Mouse (Mus musculus) left cerebral cortex, postnatal 14 days (tissue): ENCODE data around the gene Rbm8a2. TPM values are rescaled to one million over a fixed set of nuclear protein-coding genes. Genes with fewer than 3 reads are reported as not detected.
"Not testable (repeated sequence)": the region's sequence is repeated elsewhere in the genome, so short reads cannot be mapped to it uniquely, and the experiment has no call there.

ENCODE experiments used
- DNase-seq, 2 experiments: peaks; one replicate each; pipeline ENCODE4 v3.0.0; 2021 to 2022; ENCODE audit warnings: low spot score in 2 of 2, mixed read lengths in 1 of 2
- intact Hi-C: fragments of 180-260 bp; cut with DNase I; formaldehyde crosslinking; loops from one replicate; pipeline ENCODE4 v1.15.1; 2025
- long read RNA-seq, 2 experiments: library from polyadenylated mRNA; stranded (forward); transcript quantifications; one replicate each; pipeline ENCODE4 v2.0.0; 2021
- total RNA-seq, 2 experiments: library from RNA; stranded (reverse); gene quantifications; 2 replicates each; pipeline ENCODE4 v1.2.3; 2021

Rbm8a2 gene
- under 1 TPM in 1 of 2 experiments, not detected in 1; 0.26 TPM for total RNA-seq
- long read RNA-seq, experiment 1: 0 reads
- long read RNA-seq, experiment 2: 0 reads

DNA sequence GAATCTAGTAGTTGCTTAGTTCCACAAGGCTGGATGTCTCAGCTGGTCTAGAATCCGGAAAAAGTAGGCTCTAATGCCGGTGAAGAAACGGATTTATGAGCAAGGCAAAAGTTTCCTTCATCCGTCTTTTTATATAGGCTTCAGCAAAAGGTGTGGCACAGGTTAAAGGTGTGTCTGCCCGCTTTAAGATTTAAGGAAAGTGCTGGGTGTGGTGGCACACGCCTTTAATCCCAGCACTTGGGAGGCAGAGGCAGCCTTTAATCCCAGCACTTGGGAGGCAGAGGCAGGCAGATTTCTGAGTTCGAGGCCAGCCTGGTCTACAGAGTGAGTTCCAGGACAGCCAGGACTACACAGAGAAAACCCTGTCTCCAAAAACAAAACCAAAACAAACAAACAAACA is at the start of gene Rbm8a2:
Gene Rbm8a2 (minus strand): TSS at position 101 of the 400 bp plus-strand sequence.
- DNase-seq, intact Hi-C loops: not testable (repeated sequence)

DNA sequence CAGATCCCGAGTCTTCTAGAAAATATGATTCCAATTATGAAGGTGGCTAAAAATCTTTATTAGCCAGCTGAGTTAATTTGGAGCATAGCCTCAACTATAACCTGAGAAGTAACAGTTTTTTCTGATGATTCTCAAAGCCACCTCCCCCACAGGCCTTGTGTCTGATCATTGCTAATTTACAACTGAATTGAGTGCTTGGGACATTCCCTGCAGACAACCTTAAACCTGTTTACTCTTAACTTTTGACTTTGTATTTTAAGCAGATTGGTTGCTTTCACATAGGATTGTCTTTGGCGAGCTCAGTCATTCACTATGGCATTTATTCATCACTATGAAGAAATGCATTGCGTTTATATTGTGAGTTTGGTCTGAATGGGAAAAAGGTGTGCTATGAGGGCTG is 49.5 kb upstream of the Rbm8a2 start:
- intact Hi-C loops: no loop called here
- DNase-seq: no peak

DNA sequence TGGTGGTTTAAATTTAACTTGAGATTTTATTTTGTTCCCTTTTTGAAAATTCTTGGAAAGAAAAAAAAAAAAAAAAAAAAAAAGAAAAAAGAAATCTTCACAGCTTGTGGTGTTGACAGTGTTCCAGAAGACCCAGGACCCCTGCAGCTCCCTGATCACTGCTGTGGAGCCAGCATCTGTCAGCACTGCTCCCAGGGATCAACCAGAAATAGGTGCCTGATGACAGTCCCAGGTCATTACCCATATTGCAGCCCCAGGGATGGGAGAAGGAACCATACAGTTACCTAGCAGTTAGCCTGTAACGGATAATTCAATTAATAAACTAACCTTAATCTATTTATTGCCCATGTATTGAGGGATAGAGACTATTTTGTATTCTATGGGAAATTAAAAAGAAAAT is 45.6 kb upstream of the Rbm8a2 start:
- DNase-seq: no peak
- intact Hi-C loops: no loop called here

DNA sequence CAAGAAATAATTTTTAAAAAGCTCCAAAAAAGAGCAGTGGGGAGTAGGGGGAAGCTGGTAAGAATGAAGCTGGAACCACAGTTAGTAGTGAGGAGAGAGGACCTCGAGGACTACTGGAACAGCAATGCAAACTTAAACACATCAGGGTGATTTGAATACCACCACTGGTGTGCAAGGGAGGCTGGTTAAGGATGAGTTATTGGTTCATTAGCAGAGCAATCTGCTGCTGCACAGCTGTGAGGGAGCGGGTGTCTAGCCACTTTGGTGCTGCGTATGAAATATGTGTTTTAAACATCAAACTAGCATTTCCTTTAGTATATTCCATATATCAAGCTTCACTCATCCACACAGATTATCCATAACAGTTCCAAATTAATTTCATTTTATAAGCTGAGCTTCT is 39.6 kb upstream of the Rbm8a2 start:
- DNase-seq: no peak
- intact Hi-C loops: no loop called here

DNA sequence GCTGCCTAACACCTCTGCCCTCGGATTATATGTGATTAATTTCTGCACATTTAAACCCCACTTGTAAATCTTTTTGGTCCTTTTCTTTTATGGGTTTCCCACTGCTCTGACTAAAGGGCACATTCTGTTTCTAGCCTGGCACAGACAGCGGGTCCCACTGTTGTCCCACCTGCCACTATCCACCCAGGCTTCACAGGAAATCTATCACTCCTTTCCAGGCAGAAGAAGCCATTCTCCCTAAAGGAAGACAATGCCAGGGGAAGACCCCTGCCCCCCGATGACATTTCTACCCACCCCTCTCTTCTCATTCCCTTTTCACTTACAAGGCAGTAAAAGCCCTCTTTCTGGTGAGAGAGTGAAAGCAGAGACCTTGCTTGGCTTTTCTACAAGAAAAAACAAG is 37.2 kb upstream of the Rbm8a2 start:
- DNase-seq: no peak
- intact Hi-C loops: no loop called here

DNA sequence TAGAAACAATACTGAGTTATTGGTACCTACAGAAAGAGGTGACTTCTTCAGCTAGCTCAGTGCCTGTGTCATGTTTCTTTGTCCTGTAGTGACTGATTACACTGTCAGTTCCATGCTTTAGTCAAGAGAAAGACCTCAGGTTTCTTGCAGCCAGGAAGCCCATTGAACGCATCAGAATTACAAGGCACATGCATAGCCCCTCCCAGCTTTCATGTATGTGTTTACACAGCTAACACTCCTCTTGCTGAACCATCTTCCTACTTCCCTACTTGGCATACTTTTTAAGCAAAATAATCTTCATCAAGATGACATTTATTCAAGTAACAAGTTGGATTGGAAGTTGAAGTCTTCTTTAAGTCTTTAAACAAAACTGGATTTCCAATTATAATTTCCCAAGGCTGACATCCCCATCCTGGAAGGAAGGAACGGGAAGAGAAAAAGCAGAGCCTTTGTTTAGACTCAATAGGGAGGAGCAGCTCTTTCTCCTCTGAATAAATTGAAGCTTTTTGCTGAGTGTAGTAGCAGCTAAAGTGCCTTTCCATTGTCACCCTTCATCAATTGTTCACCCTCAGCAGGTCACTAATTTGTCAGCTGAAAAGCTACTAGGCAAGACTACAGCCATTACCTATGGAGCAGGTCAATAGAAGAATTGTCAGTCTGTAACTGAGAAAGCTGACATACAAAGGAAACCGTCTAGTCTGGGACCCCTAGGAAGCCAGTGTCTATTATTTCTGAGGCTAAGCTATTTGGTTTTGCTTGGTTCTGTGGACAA is 34.8 kb upstream of the Rbm8a2 start:
- DNase-seq: no peak

DNA sequence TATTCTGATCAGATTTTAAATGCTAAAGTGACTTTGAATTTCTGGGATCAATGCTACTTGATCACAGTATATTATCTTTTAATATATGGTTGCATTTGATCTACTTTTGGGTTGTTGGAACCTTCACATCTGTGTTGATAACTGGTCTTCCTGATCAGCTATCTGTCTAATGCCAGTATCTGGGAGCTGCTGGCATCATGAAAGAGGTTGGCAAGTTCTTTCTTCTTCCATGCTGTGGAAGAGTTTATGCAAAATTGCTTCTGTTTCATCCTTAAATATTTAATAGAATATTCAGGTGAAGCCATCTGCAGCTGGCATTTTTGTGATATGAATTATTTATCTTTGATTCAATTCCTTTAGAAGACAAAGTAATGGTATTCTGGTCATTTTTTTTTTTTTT is 32.6 kb upstream of the Rbm8a2 start:
- intact Hi-C loops: no loop called here
- no peak for DNase-seq

More for the DNA sequence above, 34.8 kb upstream of the Rbm8a2 start:
- intact Hi-C loops: no loop called here

DNA sequence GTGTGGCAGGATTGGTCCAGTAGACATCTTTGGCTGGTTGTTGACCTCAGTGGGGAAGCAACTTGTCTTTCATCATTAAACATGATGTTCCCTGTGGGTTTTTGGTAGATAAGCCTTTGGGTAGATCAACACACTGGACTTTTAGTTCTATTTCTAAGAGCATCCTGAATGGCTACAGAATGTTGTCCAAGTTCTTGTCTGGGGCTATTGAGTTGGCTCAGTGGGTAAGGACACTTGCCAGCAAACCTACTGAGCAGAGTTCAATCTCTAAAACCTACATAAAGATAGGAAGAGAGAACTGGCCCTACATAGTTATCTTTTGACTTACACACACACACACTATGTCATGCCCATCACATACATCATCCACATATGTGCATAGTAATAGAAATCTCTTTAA is 32.2 kb upstream of the Rbm8a2 start:
- DNase-seq: no peak
- intact Hi-C loops: no loop called here

DNA sequence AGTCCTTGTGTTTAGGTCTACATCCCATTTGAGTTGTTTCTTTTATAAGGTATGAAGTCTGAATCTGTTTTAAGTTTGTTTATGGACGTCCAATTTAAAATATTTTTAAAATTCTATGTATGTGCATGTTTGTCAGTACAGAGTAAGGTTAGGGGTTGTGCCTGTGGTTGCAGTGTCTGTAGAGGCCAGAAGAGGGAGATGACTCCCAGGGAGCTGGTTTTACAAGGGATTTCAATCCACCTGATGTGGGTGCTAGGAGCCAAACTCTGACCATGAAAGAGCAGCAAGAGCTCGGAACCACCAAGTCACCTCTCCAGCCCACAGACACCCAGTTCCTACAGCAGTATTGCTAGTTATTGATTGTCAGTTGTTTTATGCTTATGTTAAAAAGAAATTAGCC is 29.5 kb upstream of the Rbm8a2 start:
- no peak for DNase-seq
- intact Hi-C loops: no loop called here

DNA sequence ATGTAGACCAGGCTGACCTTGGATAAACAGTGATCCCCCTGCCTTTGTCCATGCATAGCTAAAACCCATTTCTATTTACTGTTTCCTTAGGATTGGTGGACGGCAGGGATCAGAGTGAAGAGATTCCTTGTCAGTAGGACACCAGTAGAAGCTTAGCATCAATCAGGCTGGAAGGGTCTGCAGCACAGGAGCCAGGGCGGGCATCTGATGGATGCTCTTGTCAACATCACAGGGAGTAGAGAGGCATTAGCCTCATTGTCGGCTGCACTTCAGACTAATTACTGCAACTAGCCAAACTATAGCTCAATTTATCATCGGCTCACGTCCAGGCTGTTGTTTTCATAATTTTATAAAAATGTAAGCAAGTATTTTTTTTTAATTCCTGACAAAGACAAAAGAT is 21.7 kb upstream of the Rbm8a2 start:
- no peak for DNase-seq
- intact Hi-C loops: no loop called here

DNA sequence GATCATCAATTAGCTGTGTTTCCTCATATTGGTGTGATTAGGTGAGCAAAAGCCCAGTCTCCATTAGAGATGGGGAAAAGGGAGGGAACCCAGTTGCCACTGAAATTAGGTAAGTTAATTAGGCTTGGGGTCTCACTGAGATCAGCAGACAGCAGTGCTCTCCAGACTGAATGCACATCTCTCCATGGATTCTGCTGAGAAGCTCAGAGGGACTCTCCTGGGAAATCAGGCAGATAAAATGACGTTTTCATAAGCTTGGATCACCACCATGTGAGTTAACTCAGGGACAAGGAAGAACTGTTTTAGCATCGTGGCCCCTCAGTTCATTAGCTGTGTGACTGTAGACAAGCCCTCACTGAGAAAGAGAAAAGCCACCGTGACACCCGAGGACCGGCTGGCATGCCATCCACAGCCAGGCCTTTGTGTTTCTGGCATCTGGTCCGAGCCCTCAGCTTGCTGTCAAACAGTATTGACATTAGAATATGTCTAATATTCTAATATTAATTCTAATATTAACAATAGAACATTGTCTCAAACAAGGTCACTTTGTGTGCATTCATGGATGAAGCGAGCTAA is 18.2 kb upstream of the Rbm8a2 start:
- intact Hi-C loops: no loop called here
- no peak for DNase-seq

DNA sequence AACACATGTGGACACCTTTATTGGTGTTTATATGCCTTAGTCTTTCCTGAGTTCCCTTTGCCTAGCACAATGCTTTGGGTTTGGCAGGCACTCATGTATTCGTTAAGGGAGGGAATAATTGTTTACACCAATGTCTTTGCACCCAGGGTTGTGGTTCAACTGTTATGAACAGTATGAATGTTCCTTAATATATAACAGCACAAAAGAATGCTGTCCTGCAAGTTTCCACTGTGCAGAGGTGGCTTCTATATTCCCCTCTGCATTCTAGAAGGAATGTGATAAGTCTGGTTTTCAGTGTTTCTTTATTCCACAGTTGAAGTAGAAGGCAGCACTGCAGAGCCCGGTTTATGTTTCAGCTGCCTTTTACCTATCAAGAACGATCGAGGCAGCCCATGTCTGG is 10.0 kb upstream of the Rbm8a2 start:
- no peak for DNase-seq
- intact Hi-C loops: no loop called here

DNA sequence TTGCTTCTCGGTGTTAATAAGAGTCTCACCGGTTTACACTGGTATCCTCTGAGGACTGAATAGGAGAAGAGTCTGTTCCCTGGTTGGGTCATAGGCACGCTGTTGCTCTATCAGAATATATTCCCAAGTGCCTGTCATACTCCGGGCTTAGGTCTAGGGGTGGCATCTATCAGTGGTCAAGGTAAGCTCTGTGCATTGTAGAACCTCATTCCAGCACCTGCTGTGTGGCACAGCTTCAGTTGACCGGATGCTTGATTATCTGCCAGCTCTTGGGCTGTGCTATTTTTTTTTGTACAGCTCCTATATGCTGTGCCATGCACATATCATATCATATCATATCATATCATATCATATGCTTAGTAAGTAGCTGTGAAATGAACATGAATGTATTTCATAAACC is 9.5 kb upstream of the Rbm8a2 start:
- intact Hi-C loops: no loop called here
- DNase-seq: no peak

DNA sequence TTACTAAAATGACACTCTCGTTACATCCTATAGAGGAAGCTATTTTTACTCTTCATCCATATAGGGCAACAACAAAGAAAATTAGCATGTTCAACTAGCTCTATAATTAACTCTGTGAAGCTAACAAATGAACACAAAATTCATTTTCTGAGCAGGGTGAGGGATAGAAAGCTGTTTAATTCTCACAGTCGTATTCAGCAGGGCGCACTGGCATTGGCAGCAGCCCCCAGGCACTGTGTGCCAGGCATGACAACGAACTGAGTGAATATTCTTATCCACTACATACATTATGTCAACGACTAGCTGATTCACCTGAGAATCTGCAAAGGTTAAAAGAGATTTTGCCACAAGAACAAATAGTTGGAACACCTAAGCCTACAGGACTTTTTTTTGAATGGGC is 8.2 kb downstream of the Rbm8a2 start:
- intact Hi-C loops: no loop called here
- DNase-seq: peak in 1 of 2 experiments; percentile 22

DNA sequence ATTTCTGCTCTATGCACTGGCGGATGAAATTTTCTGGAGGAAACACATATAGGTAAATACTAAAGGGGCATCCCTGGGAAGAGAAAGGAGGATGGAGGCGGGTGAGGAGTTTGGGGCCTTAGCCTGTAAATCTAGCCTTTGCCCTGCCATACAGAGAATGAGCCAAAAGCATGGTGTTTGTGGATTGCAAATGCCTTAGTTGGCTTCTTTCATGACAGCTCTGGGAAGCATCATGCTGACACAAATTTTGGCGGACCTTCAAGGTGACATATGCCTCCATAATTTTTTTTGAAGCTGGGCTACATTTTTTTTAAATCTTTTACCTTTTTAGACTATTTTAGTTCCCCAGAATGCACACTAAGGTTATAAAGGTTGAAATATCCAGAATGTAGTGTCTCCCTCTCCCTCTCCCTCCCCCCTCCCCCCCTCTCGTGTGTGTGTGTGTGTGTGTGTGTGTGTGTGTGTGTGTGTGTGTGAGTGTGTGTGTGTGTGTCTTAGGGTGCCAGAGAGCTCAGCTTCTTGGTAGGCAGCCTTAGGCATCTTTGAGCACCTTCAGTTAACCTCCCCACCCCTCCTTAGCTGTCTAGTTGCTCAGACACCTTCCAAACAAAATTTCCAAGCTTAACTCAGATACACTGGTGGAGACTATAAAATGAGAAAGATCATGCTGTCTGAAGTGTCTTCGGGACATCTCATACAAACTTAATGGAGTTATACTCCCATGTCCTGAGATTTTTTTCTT is 11.7 kb downstream of the Rbm8a2 start:
- intact Hi-C loops: no loop called here
- no peak for DNase-seq

DNA sequence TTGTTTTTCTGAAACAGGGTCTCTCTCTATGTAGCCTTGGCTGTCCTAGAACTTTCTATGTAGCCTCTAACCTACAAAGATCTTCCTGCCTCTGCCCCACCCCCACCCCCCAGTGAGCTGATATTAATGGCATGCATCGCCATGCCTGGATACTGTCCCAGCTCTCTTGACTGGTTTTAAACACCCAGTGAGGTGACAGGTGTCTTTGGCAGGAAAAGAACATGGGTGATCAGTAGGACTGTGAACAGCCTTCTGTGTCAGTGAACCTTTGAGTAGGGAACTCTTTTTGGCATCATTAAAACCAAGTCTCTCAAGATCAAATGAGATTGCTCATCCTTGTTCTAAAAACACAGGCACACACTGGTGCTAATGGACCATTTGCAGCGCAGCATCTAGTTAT is 17.1 kb downstream of the Rbm8a2 start:
- intact Hi-C loops: no loop called here
- DNase-seq: no peak

DNA sequence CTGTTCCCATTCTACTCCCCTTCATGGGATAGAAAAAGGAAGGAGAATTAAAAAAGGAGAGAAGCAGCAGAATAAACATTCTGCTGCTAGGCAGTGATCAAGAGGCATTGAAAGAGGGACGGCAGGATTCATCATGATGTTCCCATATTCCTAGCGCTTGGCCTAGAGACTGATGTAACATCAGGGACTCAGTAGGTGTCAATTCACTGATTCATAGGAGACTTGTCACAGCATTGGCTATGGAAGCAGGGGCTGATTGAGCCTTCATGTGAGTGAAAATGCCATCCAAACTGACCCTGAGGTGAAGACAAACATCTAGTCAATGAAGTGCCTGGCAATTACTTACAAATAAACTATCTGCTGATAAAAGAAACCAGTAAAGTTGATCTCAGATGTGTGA is 28.1 kb downstream of the Rbm8a2 start:
- DNase-seq: no peak
- intact Hi-C loops: no loop called here

DNA sequence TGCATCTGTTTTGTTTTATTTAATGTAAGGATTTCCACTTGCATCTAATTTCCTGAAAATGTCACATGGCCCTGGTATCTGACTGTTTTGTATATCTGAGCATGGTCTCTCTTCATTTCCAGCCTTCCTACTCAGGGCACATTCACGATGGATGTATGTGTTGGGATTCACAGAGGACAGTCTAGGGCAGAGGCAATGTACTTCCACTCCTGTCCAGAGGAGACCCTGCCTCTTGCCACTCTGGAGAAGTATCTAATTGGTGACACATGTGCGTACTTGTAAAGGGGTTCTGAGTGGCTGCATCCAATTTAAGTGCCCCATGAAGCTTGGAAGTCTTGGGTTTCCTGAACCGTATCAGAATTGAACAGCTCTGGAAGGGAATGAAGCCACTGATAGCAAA is 28.5 kb downstream of the Rbm8a2 start:
- no peak for DNase-seq
- intact Hi-C loops: no loop called here

DNA sequence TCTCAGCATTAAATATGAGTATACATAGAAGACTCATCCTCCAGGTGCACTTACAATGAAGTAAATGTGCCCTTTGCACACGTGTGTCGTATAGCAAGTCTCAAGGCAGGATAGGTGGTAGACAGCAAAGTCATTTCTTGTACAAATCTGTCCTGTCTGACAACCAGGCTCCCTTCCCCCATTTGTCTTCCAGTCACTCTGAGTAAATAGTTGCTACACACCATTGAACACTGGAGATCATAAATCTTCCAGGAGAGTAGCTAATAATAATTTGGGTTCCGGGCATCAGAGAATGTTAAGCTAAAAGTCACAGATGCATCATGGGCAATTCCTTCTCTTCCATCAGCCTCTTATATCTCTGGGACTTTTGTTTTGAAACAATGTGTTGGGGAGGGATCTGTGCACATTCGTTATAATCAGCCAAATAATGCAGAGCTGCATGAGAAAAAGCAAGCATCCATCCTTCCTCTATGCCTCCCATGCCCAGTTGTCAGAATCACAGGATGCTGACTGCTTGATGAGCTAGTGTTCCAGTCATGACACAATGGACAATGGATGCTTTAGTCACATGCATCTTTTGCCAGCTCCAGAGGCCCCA is 32.1 kb downstream of the Rbm8a2 start:
- DNase-seq: no peak
- intact Hi-C loops: no loop called here

DNA sequence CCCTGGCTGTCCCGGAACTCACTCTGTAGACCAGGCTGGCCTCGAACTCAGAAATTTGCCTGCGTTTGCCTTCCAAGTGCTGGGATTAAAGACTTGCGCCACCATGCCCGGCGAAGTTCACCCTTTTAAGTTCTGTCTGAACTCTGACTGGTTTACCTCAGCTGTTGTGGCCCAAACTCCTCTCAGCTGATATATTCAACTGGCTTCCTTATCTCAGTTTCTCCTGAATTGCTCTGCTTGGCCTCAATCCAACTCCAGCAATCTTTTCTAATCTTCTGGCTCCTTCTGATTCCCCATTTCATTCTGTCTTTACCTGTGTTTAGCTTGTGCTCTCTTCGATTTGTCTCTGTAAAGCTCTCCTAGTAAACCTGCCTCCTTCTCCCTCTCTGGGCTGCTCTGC is 35.7 kb downstream of the Rbm8a2 start:
- intact Hi-C loops: no loop called here
- DNase-seq: no peak
